Mouse (Mus musculus): ENCODE data around the gene Plekho2. TPM values are rescaled to one million over a fixed set of nuclear protein-coding genes. Genes with fewer than 3 reads are reported as not detected.

The Plekho2 gene
- polyA plus RNA-seq, 1 experiment from 2014 or later, result 9.8 TPM

GRCm38 (mm10) chr9:65537901-65538630 lies 41.8 kb downstream of the Plekho2 start:
- H3K4me1 ChIP-seq (replicated peaks), result peaks cover 20% of the 10 kb centered on the region
- no peaks in the 10 kb centered on the region for H3K9me3 ChIP-seq (replicated peaks)
- H3K4me2 ChIP-seq, result no peak overlapping the region
- H3K36me3 ChIP-seq, result no peaks in the 10 kb centered on the region
- H3K27ac ChIP-seq, result no peak overlapping the region
- WGBS, result 81% methylated on average over 8 of the region's 8 CpGs
- ATAC-seq (replicated peaks; ENCODE audit: insufficient number of reproducible peaks, insufficient read depth, low FRiP score, low read depth), result no peak
- H3K27me3 ChIP-seq, result no peaks in the 10 kb centered on the region
- no peak overlapping the region for H3K4me3 ChIP-seq
- no peak overlapping the region for H3K9ac ChIP-seq

DNA sequence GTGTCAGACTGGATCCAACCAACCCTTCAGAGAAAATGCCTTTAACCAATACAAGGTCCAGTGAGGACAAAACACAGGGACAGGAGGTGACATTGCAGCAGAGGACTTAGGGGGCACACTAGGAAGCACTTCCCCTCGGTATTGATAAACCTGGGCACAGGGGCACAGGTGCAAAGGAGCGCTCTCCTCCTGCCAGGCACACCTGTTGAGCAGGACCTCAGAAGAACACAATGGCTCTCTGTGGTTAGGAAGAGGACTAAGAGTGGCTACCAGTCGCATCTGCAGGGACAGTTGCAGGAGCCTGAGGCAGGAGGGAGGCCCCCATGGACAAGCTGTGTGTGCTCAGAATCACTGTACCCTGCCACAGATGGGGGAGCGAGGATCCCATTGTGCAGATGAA lies 43.3 kb downstream of the Plekho2 start:
- Histone ChIP-seq H3K36me3 (no peaks in the 10 kb centered on the region), H3K4me2 (no peak overlapping the region), H3K9ac (no peak overlapping the region), H3K4me1 (replicated peaks) (peaks cover 4% of the 10 kb centered on the region), H3K9me3 (replicated peaks) (no peaks in the 10 kb centered on the region), H3K27ac (peak overlapping the region; percentile 26; the same call in 1 of the 2 replicates), H3K4me3 (no peak overlapping the region), H3K27me3 (no peaks in the 10 kb centered on the region)
- no peak for ATAC-seq (replicated peaks; ENCODE audit: insufficient number of reproducible peaks, insufficient read depth, low FRiP score, low read depth)
- 77% methylated on average over 4 of the region's 4 CpGs for WGBS

DNA sequence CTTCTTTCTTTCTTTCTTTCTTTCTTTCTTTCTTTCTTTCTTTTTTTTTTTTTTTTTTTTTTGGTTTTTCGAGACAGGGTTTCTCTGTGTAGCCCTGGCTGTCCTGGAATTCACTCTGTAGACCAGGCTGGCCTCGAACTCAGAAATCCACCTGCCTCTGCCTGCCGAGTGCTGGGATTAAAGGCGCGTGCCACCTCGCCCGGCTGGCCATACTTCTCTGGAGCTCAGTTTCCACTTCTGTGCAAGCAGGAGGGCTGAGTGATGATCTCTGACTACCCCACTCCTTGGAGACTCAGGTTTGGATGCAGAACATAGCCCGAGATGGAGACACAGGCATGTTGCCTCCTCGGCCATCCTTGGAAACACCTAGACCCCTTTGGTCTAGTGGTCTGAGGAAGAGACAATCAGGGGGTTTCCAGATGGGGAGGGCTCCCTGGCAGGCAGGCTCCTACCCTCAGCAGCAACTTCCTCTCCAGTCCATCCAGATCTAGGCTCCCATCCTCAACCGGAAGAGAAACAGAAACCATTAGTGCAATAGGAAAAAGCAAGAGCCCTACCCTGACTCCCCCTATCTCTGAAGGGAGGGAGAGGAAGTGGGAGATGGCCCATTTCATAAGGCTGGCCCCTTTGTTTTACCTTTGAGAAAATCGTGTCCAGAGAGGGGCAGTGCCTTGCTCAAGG lies 43.9 kb downstream of the Plekho2 start:
- no peak overlapping the region for H3K4me2 ChIP-seq
- H3K4me3 ChIP-seq, result no peak overlapping the region
- H3K9me3 ChIP-seq (replicated peaks), result no peaks in the 10 kb centered on the region
- H3K9ac ChIP-seq, result no peak overlapping the region
- no peak for ATAC-seq (replicated peaks; ENCODE audit: insufficient number of reproducible peaks, insufficient read depth, low FRiP score, low read depth)
- no peak overlapping the region for H3K27ac ChIP-seq
- no peaks in the 10 kb centered on the region for H3K36me3 ChIP-seq
- H3K27me3 ChIP-seq, result no peaks in the 10 kb centered on the region
- no peaks in the 10 kb centered on the region for H3K4me1 ChIP-seq (replicated peaks)
- WGBS, result 73% methylated on average over 10 of the region's 11 CpGs

- whole genome bisulfite sequencing, result 64% methylated on average over 3 of the region's 3 CpGs
Measured at GRCm38 (mm10) chr9:65535191-65535722, 44.6 kb downstream of the Plekho2 start.

GRCm38 (mm10) chr9:65534111-65534510 lies 45.7 kb downstream of the Plekho2 start:
- no peaks in the 10 kb centered on the region for H3K27me3 ChIP-seq
- no peak overlapping the region for H3K4me3 ChIP-seq
- H3K9me3 ChIP-seq (replicated peaks), result no peaks in the 10 kb centered on the region
- H3K27ac ChIP-seq, result no peak overlapping the region
- H3K36me3 ChIP-seq, result no peaks in the 10 kb centered on the region
- no peak overlapping the region for H3K4me2 ChIP-seq
- H3K4me1 ChIP-seq (replicated peaks), result no peaks in the 10 kb centered on the region
- H3K9ac ChIP-seq, result no peak overlapping the region
- ATAC-seq (replicated peaks; ENCODE audit: insufficient number of reproducible peaks, insufficient read depth, low FRiP score, low read depth), result no peak
- 90% methylated on average over 3 of the region's 3 CpGs for WGBS

More at GRCm38 (mm10) chr9:65535191-65535722, 44.6 kb downstream of the Plekho2 start:
- Histone ChIP-seq H3K9me3 (replicated peaks) (no peaks in the 10 kb centered on the region), H3K27ac (no peak overlapping the region), H3K4me3 (no peak overlapping the region), H3K4me1 (replicated peaks) (no peaks in the 10 kb centered on the region), H3K27me3 (no peaks in the 10 kb centered on the region), H3K4me2 (no peak overlapping the region), H3K9ac (no peak overlapping the region), H3K36me3 (no peaks in the 10 kb centered on the region)
- no peak for ATAC-seq (replicated peaks; ENCODE audit: insufficient number of reproducible peaks, insufficient read depth, low FRiP score, low read depth)

- no peaks in the 10 kb centered on the region for H3K9me3 ChIP-seq (replicated peaks)
- H3K27ac ChIP-seq, result 0 out of 2 replicates have a peak overlapping the region, but pooled peaks have one; percentile 23
- no peak overlapping the region for H3K4me2 ChIP-seq
- H3K4me1 ChIP-seq (replicated peaks), result peaks cover 9% of the 10 kb centered on the region; the same call in 1 of the 2 replicates
- no peaks in the 10 kb centered on the region for H3K36me3 ChIP-seq
- H3K4me3 ChIP-seq, result no peak overlapping the region
- ATAC-seq (replicated peaks; ENCODE audit: insufficient number of reproducible peaks, insufficient read depth, low FRiP score, low read depth), result no peak
- no peak overlapping the region for H3K9ac ChIP-seq
- no peaks in the 10 kb centered on the region for H3K27me3 ChIP-seq
- 67% methylated on average over 8 of the region's 8 CpGs for WGBS
Measured at GRCm38 (mm10) chr9:65532986-65533385, 46.9 kb downstream of the Plekho2 start.

- Histone ChIP-seq H3K4me2 (no peak overlapping the region), H3K9ac (no peak overlapping the region), H3K27me3 (no peaks in the 10 kb centered on the region), H3K4me1 (replicated peaks) (peaks cover 9% of the 10 kb centered on the region; the same call in 1 of the 2 replicates), H3K36me3 (no peaks in the 10 kb centered on the region), H3K27ac (no peak overlapping the region), H3K9me3 (replicated peaks) (no peaks in the 10 kb centered on the region), H3K4me3 (no peak overlapping the region)
- WGBS, result 86% methylated on average over 5 of the region's 5 CpGs
- no peak for ATAC-seq (replicated peaks; ENCODE audit: insufficient number of reproducible peaks, insufficient read depth, low FRiP score, low read depth)
Measured at GRCm38 (mm10) chr9:65531283-65531682, 48.6 kb downstream of the Plekho2 start.

- ATAC-seq (replicated peaks; ENCODE audit: insufficient number of reproducible peaks, insufficient read depth, low FRiP score, low read depth), result no peak
- H3K9me3 ChIP-seq (replicated peaks), result no peaks in the 10 kb centered on the region
- WGBS, result 63% methylated on average over 8 of the region's 8 CpGs
- no peak overlapping the region for H3K27ac ChIP-seq
- H3K9ac ChIP-seq, result no peak overlapping the region
- no peak overlapping the region for H3K4me2 ChIP-seq
- H3K36me3 ChIP-seq, result no peaks in the 10 kb centered on the region
- H3K4me3 ChIP-seq, result no peak overlapping the region
- H3K4me1 ChIP-seq (replicated peaks), result peaks cover 9% of the 10 kb centered on the region; the same call in 1 of the 2 replicates
- no peaks in the 10 kb centered on the region for H3K27me3 ChIP-seq
Measured at GRCm38 (mm10) chr9:65529659-65530058, 50.2 kb downstream of the Plekho2 start.

DNA sequence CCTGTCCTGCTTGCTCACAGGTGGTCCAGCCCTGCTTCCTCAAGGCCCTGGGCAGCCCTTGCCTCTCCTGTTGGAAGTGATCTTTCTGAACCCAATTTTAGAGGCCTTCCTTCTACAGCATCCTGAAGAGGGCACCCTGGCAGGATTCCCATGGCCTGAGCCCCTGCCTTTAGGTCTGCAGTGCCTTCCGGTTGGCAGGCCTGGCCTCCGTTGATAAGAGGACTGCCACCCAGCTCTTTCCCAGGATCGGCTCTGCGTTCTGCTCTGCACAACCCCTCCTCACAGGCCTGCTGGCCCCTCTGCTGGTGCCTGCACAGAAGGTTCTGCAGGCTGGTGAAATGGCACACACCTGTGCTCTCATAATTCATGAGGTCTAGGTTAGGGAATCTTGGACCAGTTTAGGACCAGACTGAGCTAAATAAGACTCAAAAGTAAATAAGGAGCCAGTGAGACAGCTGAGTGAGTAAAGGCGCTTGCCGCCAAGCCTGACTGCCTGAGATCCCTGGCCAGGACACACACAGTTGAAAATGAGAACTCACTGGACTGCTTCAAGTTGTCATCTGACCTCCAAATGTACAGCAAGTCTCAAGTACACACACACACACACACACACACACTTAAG lies 51.3 kb downstream of the Plekho2 start:
- Histone ChIP-seq H3K9ac (no peak overlapping the region), H3K4me1 (replicated peaks) (peaks cover 12% of the 10 kb centered on the region), H3K27me3 (no peaks in the 10 kb centered on the region), H3K4me2 (no peak overlapping the region), H3K4me3 (no peak overlapping the region), H3K9me3 (replicated peaks) (no peaks in the 10 kb centered on the region), H3K27ac (no peak overlapping the region), H3K36me3 (no peaks in the 10 kb centered on the region)
- ATAC-seq (replicated peaks; ENCODE audit: insufficient number of reproducible peaks, insufficient read depth, low FRiP score, low read depth), result peak; percentile 59; the same call in 1 of the 2 replicates
- 41% methylated on average over 6 of the region's 6 CpGs for WGBS

DNA sequence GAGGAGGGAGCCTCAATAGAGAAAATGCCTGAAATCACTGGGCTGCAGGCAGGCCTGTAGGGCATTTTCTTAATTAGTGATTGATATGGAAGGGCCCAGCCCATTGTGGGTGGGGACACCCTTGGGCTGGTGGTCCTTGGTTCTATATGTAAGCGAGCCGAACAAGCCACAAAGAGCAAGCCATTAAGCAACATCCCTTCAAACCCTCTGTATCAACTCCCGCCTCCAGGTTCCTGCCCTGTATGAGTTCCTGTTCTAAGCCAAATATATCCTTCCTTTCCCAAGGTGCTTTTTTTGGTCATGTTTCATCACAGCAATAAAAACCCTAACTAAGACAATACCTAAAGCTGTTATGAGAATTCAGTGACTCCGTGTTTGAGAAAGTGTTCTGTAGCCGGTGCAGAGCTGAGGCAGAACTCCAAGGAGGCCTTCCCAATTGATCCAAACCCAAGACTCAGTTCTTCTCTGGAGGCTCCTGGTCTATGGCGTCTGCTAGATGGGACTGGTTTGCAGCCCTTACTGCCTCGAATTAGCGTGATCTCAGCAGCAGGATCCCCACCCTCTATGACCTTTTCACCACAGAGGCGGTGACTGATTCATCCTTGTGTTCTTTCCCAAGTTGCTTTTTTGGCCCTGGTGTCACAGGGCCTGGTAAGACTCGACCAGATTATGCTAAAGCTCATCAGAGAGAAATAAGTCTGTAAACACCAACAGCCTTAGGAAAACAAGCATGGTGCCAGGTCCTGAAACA lies 54.2 kb downstream of the Plekho2 start:
- H3K27ac ChIP-seq, result no peak overlapping the region
- H3K9ac ChIP-seq, result no peak overlapping the region
- peaks cover 8% of the 10 kb centered on the region; the same call in 1 of the 2 replicates for H3K27me3 ChIP-seq
- no peak for ATAC-seq (replicated peaks; ENCODE audit: insufficient number of reproducible peaks, insufficient read depth, low FRiP score, low read depth)
- H3K36me3 ChIP-seq, result no peaks in the 10 kb centered on the region
- H3K4me2 ChIP-seq, result no peak overlapping the region
- whole genome bisulfite sequencing, result 78% methylated on average over 10 of the region's 10 CpGs
- H3K4me1 ChIP-seq (replicated peaks), result peaks cover 12% of the 10 kb centered on the region
- no peaks in the 10 kb centered on the region for H3K9me3 ChIP-seq (replicated peaks)
- H3K4me3 ChIP-seq, result no peak overlapping the region
